Mouse (Mus musculus): ENCODE results near the gene Smim13. TPM values are rescaled to one million over a fixed set of nuclear protein-coding genes. Genes with fewer than 3 reads are reported as not detected.
A peak's percentile ranks its signal among the peaks of the same experiment; 100 is the strongest.
"Not testable (repeated sequence)": the region's sequence is repeated elsewhere in the genome, so short reads cannot be mapped to it uniquely, and the experiment has no call there.

Gene Smim13
- polyA plus RNA-seq (2016; fragmentation: Nextera tagmentation; extraction: Ambion mirVana), result 19.4 and 20.3 TPM in 2 replicates

- under 1% methylated on average over 74 of the region's 78 CpGs for WGBS
- peak; percentile 98 for ATAC-seq (ENCODE audit: low FRiP score)
- Histone ChIP-seq H3K36me3 (replicated peaks) (no peaks in the 10 kb centered on the region), H3K4me1 (0 out of 2 replicates have a peak, but pooled peaks cover 7% of the 10 kb centered on the region), H3K27ac (peak within 1 kb of the TSS; percentile 86), H3K9me3 (no peaks in the 10 kb centered on the region), H3K9ac (peak within 1 kb of the TSS; percentile 79), H3K27me3 (no peaks in the 10 kb centered on the region), H3K4me3 (replicated peaks) (peak within 1 kb of the TSS; percentile 77), H3K4me2 (peak within 1 kb of the TSS; percentile 73)
Measured at GRCm38 (mm10) chr13:41249538-41250317, at the start of gene Smim13. Gene Smim13 (plus strand): TSS chr13:41249844.

GRCm38 (mm10) chr13:41200861-41201260 is 48.8 kb upstream of the Smim13 start:
- H3K9me3 ChIP-seq, result no peaks in the 10 kb centered on the region
- H3K4me2 ChIP-seq, result no peak overlapping the region
- peaks cover 16% of the 10 kb centered on the region for H3K4me1 ChIP-seq
- H3K27ac ChIP-seq, result no peak overlapping the region
- no peaks in the 10 kb centered on the region for H3K27me3 ChIP-seq
- H3K9ac ChIP-seq, result no peak overlapping the region
- H3K36me3 ChIP-seq (replicated peaks), result no peaks in the 10 kb centered on the region
- no peak for ATAC-seq (ENCODE audit: low FRiP score)
- no peak overlapping the region for H3K4me3 ChIP-seq (replicated peaks)
- WGBS, result 80% methylated on average over 2 of the region's 2 CpGs

- Histone ChIP-seq H3K4me1 (peaks cover 16% of the 10 kb centered on the region), H3K27me3 (no peaks in the 10 kb centered on the region), H3K36me3 (replicated peaks) (no peaks in the 10 kb centered on the region), H3K27ac (no peak overlapping the region), H3K4me2 (no peak overlapping the region), H3K4me3 (replicated peaks) (no peak overlapping the region), H3K9me3 (no peaks in the 10 kb centered on the region), H3K9ac (no peak overlapping the region)
- 57% methylated on average over 7 of the region's 7 CpGs for WGBS
- no peak for ATAC-seq (ENCODE audit: low FRiP score)
Measured at GRCm38 (mm10) chr13:41203289-41203688, 46.4 kb upstream of the Smim13 start.

- no peak overlapping the region for H3K4me3 ChIP-seq (replicated peaks)
- no peak overlapping the region for H3K4me2 ChIP-seq
- peaks cover 16% of the 10 kb centered on the region for H3K4me1 ChIP-seq
- H3K27me3 ChIP-seq, result no peaks in the 10 kb centered on the region
- no peak for ATAC-seq (ENCODE audit: low FRiP score)
- H3K36me3 ChIP-seq (replicated peaks), result no peaks in the 10 kb centered on the region
- WGBS, result 58% methylated on average over 9 of the region's 9 CpGs
- H3K9me3 ChIP-seq, result no peaks in the 10 kb centered on the region
- no peak overlapping the region for H3K9ac ChIP-seq
- no peak overlapping the region for H3K27ac ChIP-seq
Measured at GRCm38 (mm10) chr13:41203691-41204090, 46.0 kb upstream of the Smim13 start.

GRCm38 (mm10) chr13:41205568-41205967 is 44.1 kb upstream of the Smim13 start:
- not testable (repeated sequence) for H3K4me3 ChIP-seq (replicated peaks); H3K36me3 ChIP-seq (replicated peaks); H3K9me3 ChIP-seq; H3K27ac ChIP-seq; H3K27me3 ChIP-seq; ATAC-seq (ENCODE audit: low FRiP score); H3K9ac ChIP-seq; H3K4me2 ChIP-seq
- H3K4me1 ChIP-seq, result peaks cover 16% of the 10 kb centered on the region

GRCm38 (mm10) chr13:41206241-41206640 is 43.4 kb upstream of the Smim13 start:
- ATAC-seq (ENCODE audit: low FRiP score), result no peak
- Histone ChIP-seq H3K36me3 (replicated peaks) (no peaks in the 10 kb centered on the region), H3K27ac (no peak overlapping the region), H3K4me3 (replicated peaks) (no peak overlapping the region), H3K9me3 (no peaks in the 10 kb centered on the region), H3K27me3 (no peaks in the 10 kb centered on the region), H3K4me2 (no peak overlapping the region), H3K4me1 (peaks cover 16% of the 10 kb centered on the region), H3K9ac (no peak overlapping the region)
- 91% methylated on average over 5 of the region's 5 CpGs for WGBS

GRCm38 (mm10) chr13:41211276-41211675 is 38.4 kb upstream of the Smim13 start:
- WGBS, result 85% methylated on average over 4 of the region's 4 CpGs
- Histone ChIP-seq H3K4me3 (replicated peaks) (no peak overlapping the region), H3K4me2 (no peak overlapping the region), H3K27ac (no peak overlapping the region), H3K36me3 (replicated peaks) (no peaks in the 10 kb centered on the region), H3K27me3 (no peaks in the 10 kb centered on the region), H3K9ac (no peak overlapping the region), H3K4me1 (0 out of 2 replicates have a peak, but pooled peaks cover 3% of the 10 kb centered on the region), H3K9me3 (no peaks in the 10 kb centered on the region)
- no peak for ATAC-seq (ENCODE audit: low FRiP score)

GRCm38 (mm10) chr13:41212558-41213322 is 36.9 kb upstream of the Smim13 start:
- ATAC-seq (ENCODE audit: low FRiP score), result no peak
- 77% methylated on average over 6 of the region's 6 CpGs for WGBS
- no peaks in the 10 kb centered on the region for H3K36me3 ChIP-seq (replicated peaks)

GRCm38 (mm10) chr13:41215669-41216068 is 34.0 kb upstream of the Smim13 start:
- ATAC-seq (ENCODE audit: low FRiP score), result no peak
- WGBS, result 91% methylated on average over 6 of the region's 6 CpGs
- peaks cover 2% of the 10 kb centered on the region for H3K9me3 ChIP-seq
- H3K9ac ChIP-seq, result no peak overlapping the region
- H3K4me3 ChIP-seq (replicated peaks), result no peak overlapping the region
- no peak overlapping the region for H3K4me2 ChIP-seq
- no peaks in the 10 kb centered on the region for H3K36me3 ChIP-seq (replicated peaks)
- H3K4me1 ChIP-seq, result peaks cover 19% of the 10 kb centered on the region
- H3K27ac ChIP-seq, result no peak overlapping the region
- no peaks in the 10 kb centered on the region for H3K27me3 ChIP-seq

More at GRCm38 (mm10) chr13:41212558-41213322, 36.9 kb upstream of the Smim13 start:
- Histone ChIP-seq H3K9ac (no peak overlapping the region), H3K27ac (no peak overlapping the region), H3K4me1 (0 out of 2 replicates have a peak, but pooled peaks cover 3% of the 10 kb centered on the region), H3K9me3 (no peaks in the 10 kb centered on the region), H3K4me2 (no peak overlapping the region), H3K27me3 (no peaks in the 10 kb centered on the region), H3K4me3 (replicated peaks) (no peak overlapping the region)

GRCm38 (mm10) chr13:41216236-41216635 is 33.4 kb upstream of the Smim13 start:
- Histone ChIP-seq H3K4me1 (peaks cover 19% of the 10 kb centered on the region), H3K36me3 (replicated peaks) (no peaks in the 10 kb centered on the region), H3K9me3 (peaks cover 8% of the 10 kb centered on the region), H3K4me2 (no peak overlapping the region), H3K9ac (no peak overlapping the region), H3K27ac (no peak overlapping the region), H3K4me3 (replicated peaks) (no peak overlapping the region), H3K27me3 (no peaks in the 10 kb centered on the region)
- 65% methylated on average over 3 of the region's 3 CpGs for WGBS
- no peak for ATAC-seq (ENCODE audit: low FRiP score)

- Histone ChIP-seq H3K4me3 (replicated peaks) (peak overlapping the region; percentile 79), H3K36me3 (replicated peaks) (no peaks in the 10 kb centered on the region), H3K27ac (no peak overlapping the region), H3K9me3 (peaks cover 14% of the 10 kb centered on the region), H3K4me1 (peaks cover 16% of the 10 kb centered on the region), H3K9ac (peak overlapping the region; percentile 79), H3K4me2 (peak overlapping the region; percentile 58), H3K27me3 (no peaks in the 10 kb centered on the region)
- no peak for ATAC-seq (ENCODE audit: low FRiP score)
- 38% methylated on average over 1 of the region's 1 CpGs for whole genome bisulfite sequencing
Measured at GRCm38 (mm10) chr13:41219056-41219455, 30.6 kb upstream of the Smim13 start.

- peak; percentile 85 for ATAC-seq (ENCODE audit: low FRiP score)
- peak overlapping the region; percentile 79 for H3K4me3 ChIP-seq (replicated peaks)
- peaks cover 14% of the 10 kb centered on the region for H3K9me3 ChIP-seq
- H3K27me3 ChIP-seq, result no peaks in the 10 kb centered on the region
- peak overlapping the region; percentile 58 for H3K4me2 ChIP-seq
- 2% methylated on average over 38 of the region's 39 CpGs for WGBS
- H3K4me1 ChIP-seq, result peaks cover 16% of the 10 kb centered on the region
- peak overlapping the region; percentile 73 for H3K27ac ChIP-seq
- peak overlapping the region; percentile 79 for H3K9ac ChIP-seq
- H3K36me3 ChIP-seq (replicated peaks), result no peaks in the 10 kb centered on the region
Measured at GRCm38 (mm10) chr13:41219687-41220303, 29.8 kb upstream of the Smim13 start.

All from forebrain, embryonic 12.5 days (tissue).